Mouse (Mus musculus): ENCODE measurements around the gene Ppm1h. TPM values are rescaled to one million over a fixed set of nuclear protein-coding genes. Genes with fewer than 3 reads are reported as not detected.

Gene Ppm1h
- polyA plus RNA-seq, 1 experiment from 2014 or later, result 34.3 TPM

GRCm38 (mm10) chr10:122756879-122757530, 78.4 kb downstream of the Ppm1h start:
- WGBS, result 26% methylated on average over 6 of the region's 7 CpGs
- no peak for ATAC-seq (ENCODE audit: low FRiP score)
- no peak for DNase-seq (ENCODE audit: low spot score)
- H3K9me3 ChIP-seq (ENCODE audit: control insufficient read depth, low read length), result no peaks in the 10 kb centered on the region
- H3K4me1 ChIP-seq (replicated peaks; ENCODE audit: control insufficient read depth, insufficient read depth, low read length), result peaks cover 14% of the 10 kb centered on the region; the same call in 1 of the 2 replicates
- no peak overlapping the region for H3K4me2 ChIP-seq (replicated peaks)
- no peak overlapping the region for H3K27ac ChIP-seq
- no peak overlapping the region for H3K4me3 ChIP-seq (replicated peaks; ENCODE audit: low read length)
- no peak overlapping the region for H3K9ac ChIP-seq
- no peaks in the 10 kb centered on the region for H3K36me3 ChIP-seq (replicated peaks; ENCODE audit: control insufficient read depth, insufficient read depth)
- H3K27me3 ChIP-seq (ENCODE audit: control insufficient read depth, insufficient read depth, low read length), result no peaks in the 10 kb centered on the region

DNA sequence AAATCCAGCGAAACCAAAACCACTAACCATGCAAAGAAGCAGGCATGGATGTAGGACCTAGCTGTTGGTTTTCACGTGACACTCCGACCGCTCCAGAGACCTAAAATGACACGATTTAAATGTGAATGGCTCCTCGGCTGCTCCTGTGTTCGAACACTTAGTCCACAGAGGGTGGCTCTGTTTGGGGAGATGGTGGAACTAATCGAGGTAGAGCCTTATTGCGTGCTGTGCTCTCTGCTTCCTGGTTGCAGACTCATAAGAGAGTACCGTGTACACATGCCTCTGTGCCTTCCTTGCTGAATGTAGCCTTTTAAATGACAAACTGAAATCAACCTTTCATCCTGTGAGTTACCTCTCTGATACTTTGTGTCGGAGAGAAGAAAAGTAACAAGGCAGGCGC, 79.2 kb downstream of the Ppm1h start:
- ATAC-seq (ENCODE audit: low FRiP score), result no peak

GRCm38 (mm10) chr10:122758346-122758745, 79.8 kb downstream of the Ppm1h start:
- H3K9ac ChIP-seq, result no peak overlapping the region
- no peak overlapping the region for H3K4me2 ChIP-seq (replicated peaks)
- peaks cover 7% of the 10 kb centered on the region; the same call in 1 of the 2 replicates for H3K4me1 ChIP-seq (replicated peaks; ENCODE audit: control insufficient read depth, insufficient read depth, low read length)
- WGBS, result 81% methylated on average over 4 of the region's 4 CpGs
- no peak overlapping the region for H3K4me3 ChIP-seq (replicated peaks; ENCODE audit: low read length)
- no peaks in the 10 kb centered on the region for H3K36me3 ChIP-seq (replicated peaks; ENCODE audit: control insufficient read depth, insufficient read depth)
- no peaks in the 10 kb centered on the region for H3K9me3 ChIP-seq (ENCODE audit: control insufficient read depth, low read length)
- no peak overlapping the region for H3K27ac ChIP-seq
- DNase-seq (ENCODE audit: low spot score), result no peak
- no peaks in the 10 kb centered on the region for H3K27me3 ChIP-seq (ENCODE audit: control insufficient read depth, insufficient read depth, low read length)
- no peak for ATAC-seq (ENCODE audit: low FRiP score)

More for the DNA sequence above, 79.2 kb downstream of the Ppm1h start:
- no peaks in the 10 kb centered on the region for H3K36me3 ChIP-seq (replicated peaks; ENCODE audit: control insufficient read depth, insufficient read depth)
- no peak for DNase-seq (ENCODE audit: low spot score)
- no peak overlapping the region for H3K9ac ChIP-seq
- H3K4me2 ChIP-seq (replicated peaks), result no peak overlapping the region
- H3K4me3 ChIP-seq (replicated peaks; ENCODE audit: low read length), result no peak overlapping the region
- no peaks in the 10 kb centered on the region for H3K27me3 ChIP-seq (ENCODE audit: control insufficient read depth, insufficient read depth, low read length)
- no peak overlapping the region for H3K27ac ChIP-seq
- H3K9me3 ChIP-seq (ENCODE audit: control insufficient read depth, low read length), result no peaks in the 10 kb centered on the region
- 67% methylated on average over 12 of the region's 12 CpGs for WGBS
- peaks cover 13% of the 10 kb centered on the region; the same call in 1 of the 2 replicates for H3K4me1 ChIP-seq (replicated peaks; ENCODE audit: control insufficient read depth, insufficient read depth, low read length)

GRCm38 (mm10) chr10:122759729-122760128, 81.2 kb downstream of the Ppm1h start:
- Histone ChIP-seq H3K27ac (no peak overlapping the region), H3K36me3 (replicated peaks; ENCODE audit: control insufficient read depth, insufficient read depth) (no peaks in the 10 kb centered on the region)

DNA sequence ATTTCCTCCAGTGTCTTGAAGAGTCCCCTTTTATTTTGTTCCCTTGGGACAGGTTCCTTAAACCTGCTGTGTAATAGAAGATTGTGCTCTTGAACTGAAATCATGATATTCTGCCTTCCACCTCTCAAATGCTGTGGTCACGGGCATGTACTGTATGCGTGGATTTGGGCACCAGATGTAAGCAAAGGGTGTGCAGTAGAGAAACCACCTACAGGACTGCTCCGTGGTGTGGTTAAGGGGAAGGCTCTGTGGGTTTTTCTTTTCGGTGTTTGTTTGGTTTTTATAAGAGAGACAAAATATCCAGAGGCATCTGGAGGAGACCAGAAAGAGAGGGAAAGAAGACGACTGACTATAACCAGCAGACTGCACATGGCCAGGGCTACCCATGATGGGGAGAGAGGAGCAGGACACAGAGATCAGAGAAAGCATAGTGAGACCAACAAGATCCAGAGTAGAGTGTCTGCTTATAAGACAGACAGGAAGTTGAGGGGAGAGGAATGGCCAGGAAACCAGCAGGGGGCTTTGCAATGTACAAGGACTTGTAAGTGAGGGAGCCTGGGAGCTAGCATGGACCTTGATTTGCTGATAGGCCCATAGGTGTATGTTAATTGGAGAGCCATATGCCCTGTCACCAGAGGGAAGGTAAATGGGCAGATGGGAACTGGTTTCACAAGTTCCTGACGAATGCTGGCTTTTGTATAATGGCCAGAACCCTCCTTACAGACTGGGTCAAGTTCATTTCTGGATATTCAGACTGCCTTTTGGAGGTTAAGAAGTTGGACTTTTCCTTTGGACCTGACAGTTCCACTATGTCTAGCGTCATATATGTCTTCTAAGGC, 82.1 kb downstream of the Ppm1h start:
- Histone ChIP-seq H3K9me3 (ENCODE audit: control insufficient read depth, low read length) (no peaks in the 10 kb centered on the region), H3K27me3 (ENCODE audit: control insufficient read depth, insufficient read depth, low read length) (no peaks in the 10 kb centered on the region), H3K4me1 (replicated peaks; ENCODE audit: control insufficient read depth, insufficient read depth, low read length) (0 out of 2 replicates have a peak, but pooled peaks cover 3% of the 10 kb centered on the region), H3K4me2 (replicated peaks) (no peak overlapping the region), H3K27ac (no peak overlapping the region), H3K9ac (no peak overlapping the region), H3K4me3 (replicated peaks; ENCODE audit: low read length) (no peak overlapping the region), H3K36me3 (replicated peaks; ENCODE audit: control insufficient read depth, insufficient read depth) (no peaks in the 10 kb centered on the region)
- DNase-seq (ENCODE audit: low spot score), result no peak
- 84% methylated on average over 7 of the region's 7 CpGs for WGBS
- no peak for ATAC-seq (ENCODE audit: low FRiP score)

More at GRCm38 (mm10) chr10:122759729-122760128, 81.2 kb downstream of the Ppm1h start:
- DNase-seq (ENCODE audit: low spot score) (no peak), ATAC-seq (ENCODE audit: low FRiP score) (no peak)
- Histone ChIP-seq H3K9ac (no peak overlapping the region), H3K4me3 (replicated peaks; ENCODE audit: low read length) (no peak overlapping the region), H3K27me3 (ENCODE audit: control insufficient read depth, insufficient read depth, low read length) (no peaks in the 10 kb centered on the region), H3K9me3 (ENCODE audit: control insufficient read depth, low read length) (no peaks in the 10 kb centered on the region), H3K4me1 (replicated peaks; ENCODE audit: control insufficient read depth, insufficient read depth, low read length) (no peaks in the 10 kb centered on the region), H3K4me2 (replicated peaks) (no peak overlapping the region)
- WGBS, result 85% methylated on average over 2 of the region's 2 CpGs

GRCm38 (mm10) chr10:122762772-122763511, 84.4 kb downstream of the Ppm1h start:
- H3K9ac ChIP-seq, result no peak overlapping the region
- 0 out of 2 replicates have a peak, but pooled peaks cover 3% of the 10 kb centered on the region for H3K4me1 ChIP-seq (replicated peaks; ENCODE audit: control insufficient read depth, insufficient read depth, low read length)
- no peak overlapping the region for H3K27ac ChIP-seq
- no peak for ATAC-seq (ENCODE audit: low FRiP score)
- H3K4me3 ChIP-seq (replicated peaks; ENCODE audit: low read length), result no peak overlapping the region
- no peak overlapping the region for H3K4me2 ChIP-seq (replicated peaks)
- no peaks in the 10 kb centered on the region for H3K27me3 ChIP-seq (ENCODE audit: control insufficient read depth, insufficient read depth, low read length)
- H3K9me3 ChIP-seq (ENCODE audit: control insufficient read depth, low read length), result no peaks in the 10 kb centered on the region
- DNase-seq (ENCODE audit: low spot score), result no peak
- WGBS, result 90% methylated on average over 6 of the region's 6 CpGs
- no peaks in the 10 kb centered on the region for H3K36me3 ChIP-seq (replicated peaks; ENCODE audit: control insufficient read depth, insufficient read depth)

DNA sequence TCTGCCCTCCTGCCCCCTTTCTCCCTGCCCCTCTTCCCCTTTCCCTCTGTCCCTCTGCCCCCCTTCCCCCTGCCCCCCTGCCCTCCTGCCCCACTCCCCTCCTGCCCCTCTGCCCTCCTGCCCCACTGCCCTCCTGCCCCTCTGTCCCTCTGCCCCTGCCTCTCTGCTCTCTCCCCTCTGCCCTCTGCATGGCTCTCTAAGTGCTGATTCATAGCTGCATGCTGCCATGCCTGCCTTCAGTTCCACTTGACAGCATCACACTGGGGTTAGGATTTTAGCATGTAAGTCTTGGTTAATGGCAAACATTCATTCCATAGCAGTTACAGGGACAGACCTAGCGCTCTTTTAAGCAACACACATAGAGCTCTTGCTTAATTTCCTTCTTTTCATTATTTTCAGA, 85.0 kb downstream of the Ppm1h start:
- H3K36me3 ChIP-seq (replicated peaks; ENCODE audit: control insufficient read depth, insufficient read depth), result no peaks in the 10 kb centered on the region
- H3K9ac ChIP-seq, result no peak overlapping the region
- WGBS, result 75% methylated on average over 1 of the region's 1 CpGs
- H3K4me1 ChIP-seq (replicated peaks; ENCODE audit: control insufficient read depth, insufficient read depth, low read length), result 0 out of 2 replicates have a peak, but pooled peaks cover 4% of the 10 kb centered on the region
- H3K27me3 ChIP-seq (ENCODE audit: control insufficient read depth, insufficient read depth, low read length), result no peaks in the 10 kb centered on the region
- no peaks in the 10 kb centered on the region for H3K9me3 ChIP-seq (ENCODE audit: control insufficient read depth, low read length)
- H3K4me2 ChIP-seq (replicated peaks), result no peak overlapping the region
- ATAC-seq (ENCODE audit: low FRiP score), result no peak
- no peak for DNase-seq (ENCODE audit: low spot score)
- no peak overlapping the region for H3K27ac ChIP-seq
- H3K4me3 ChIP-seq (replicated peaks; ENCODE audit: low read length), result no peak overlapping the region

GRCm38 (mm10) chr10:122764653-122765052, 86.1 kb downstream of the Ppm1h start:
- no peak overlapping the region for H3K9ac ChIP-seq
- H3K27ac ChIP-seq, result no peak overlapping the region
- no peaks in the 10 kb centered on the region for H3K9me3 ChIP-seq (ENCODE audit: control insufficient read depth, low read length)
- H3K4me1 ChIP-seq (replicated peaks; ENCODE audit: control insufficient read depth, insufficient read depth, low read length), result 0 out of 2 replicates have a peak, but pooled peaks cover 7% of the 10 kb centered on the region
- ATAC-seq (ENCODE audit: low FRiP score), result no peak
- 55% methylated on average over 7 of the region's 7 CpGs for WGBS
- no peak overlapping the region for H3K4me2 ChIP-seq (replicated peaks)
- DNase-seq (ENCODE audit: low spot score), result no peak
- H3K4me3 ChIP-seq (replicated peaks; ENCODE audit: low read length), result no peak overlapping the region
- H3K36me3 ChIP-seq (replicated peaks; ENCODE audit: control insufficient read depth, insufficient read depth), result no peaks in the 10 kb centered on the region
- no peaks in the 10 kb centered on the region for H3K27me3 ChIP-seq (ENCODE audit: control insufficient read depth, insufficient read depth, low read length)

DNA sequence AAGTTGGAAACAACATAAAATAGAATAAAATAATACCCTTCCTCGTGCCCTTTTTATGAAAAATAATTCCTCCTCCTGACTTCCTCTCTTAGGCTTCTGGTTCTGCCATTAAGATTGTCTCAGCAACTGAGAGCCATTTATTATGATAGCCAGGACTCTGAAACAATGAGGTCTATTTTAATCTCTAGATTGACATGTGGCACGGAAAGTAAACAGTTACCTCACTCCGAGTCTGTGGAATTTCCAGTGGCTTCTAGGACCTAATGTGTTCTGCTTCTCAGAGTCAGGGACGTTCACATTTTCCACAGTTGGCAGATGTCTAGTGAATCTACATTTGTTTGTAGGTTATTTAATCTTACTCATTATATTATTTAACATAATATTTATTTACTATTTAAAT, 87.0 kb downstream of the Ppm1h start:
- DNase-seq (ENCODE audit: low spot score), result no peak
- Histone ChIP-seq H3K9ac (no peak overlapping the region), H3K4me3 (replicated peaks; ENCODE audit: low read length) (no peak overlapping the region), H3K27ac (no peak overlapping the region), H3K4me1 (replicated peaks; ENCODE audit: control insufficient read depth, insufficient read depth, low read length) (0 out of 2 replicates have a peak, but pooled peaks cover 7% of the 10 kb centered on the region), H3K36me3 (replicated peaks; ENCODE audit: control insufficient read depth, insufficient read depth) (no peaks in the 10 kb centered on the region), H3K9me3 (ENCODE audit: control insufficient read depth, low read length) (no peaks in the 10 kb centered on the region), H3K27me3 (ENCODE audit: control insufficient read depth, insufficient read depth, low read length) (no peaks in the 10 kb centered on the region), H3K4me2 (replicated peaks) (no peak overlapping the region)
- no peak for ATAC-seq (ENCODE audit: low FRiP score)
- WGBS, result 53% methylated on average over 4 of the region's 4 CpGs
